Mouse (Mus musculus) neural tube, embryonic 11.5 days (tissue): ENCODE data around the gene Myd88. TPM values are rescaled to one million over a fixed set of nuclear protein-coding genes. Genes with fewer than 3 reads are reported as not detected.

Source experiments
- ATAC-seq: fragments of 200-750 bp; cut with Nextera tagmentation; 2 replicates; pipeline ENCODE4 v1.8.0; 2017; ENCODE audit warnings: moderate number of reproducible peaks, mild to moderate bottlenecking, moderate TSS enrichment, moderate library complexity; ENCODE audit not compliant: insufficient read depth, low FRiP score, low TSS enrichment
- DNase-seq: peaks from one replicate; pipeline ENCODE4 v3.0.0-alpha.2; 2015; ENCODE audit warnings: low spot score
- H3K27ac ChIP-seq: fragments of 300-500 bp; sonication (generic); 2 replicates; pipeline ENCODE4 v1.5.1; 2014; ENCODE audit warnings: low read depth, mild to moderate bottlenecking, low read length
- H3K27me3 ChIP-seq: fragments of 300-500 bp; sonication (generic); 2 replicates; pipeline ENCODE4 v1.6.1; 2014; ENCODE audit warnings: mild to moderate bottlenecking, low read length, mixed read lengths; ENCODE audit not compliant: control insufficient read depth, insufficient read depth
- H3K36me3 ChIP-seq: fragments of 300-500 bp; sonication (generic); 2 replicates; pipeline ENCODE4 v1.6.1; 2014; ENCODE audit warnings: mild to moderate bottlenecking, low read length, moderate library complexity, mixed read lengths; ENCODE audit not compliant: control insufficient read depth, insufficient read depth
- H3K4me1 ChIP-seq: fragments of 300-500 bp; sonication (generic); 2 replicates; pipeline ENCODE4 v1.6.1; 2014; ENCODE audit warnings: low read length, mixed read lengths; ENCODE audit not compliant: control insufficient read depth, insufficient read depth
- H3K4me2 ChIP-seq: fragments of 300-500 bp; sonication (generic); 2 replicates; pipeline ENCODE4 v1.6.1; 2014; ENCODE audit warnings: low read depth, mild to moderate bottlenecking, moderate library complexity
- H3K4me3 ChIP-seq: fragments of 300-500 bp; sonication (generic); 2 replicates; pipeline ENCODE4 v1.5.1; 2014; ENCODE audit warnings: low read depth, low read length
- H3K9ac ChIP-seq: fragments of 300-500 bp; sonication (generic); 2 replicates; pipeline ENCODE4 v1.6.1; 2014; ENCODE audit warnings: mild to moderate bottlenecking, low read length
- H3K9me3 ChIP-seq: fragments of 300-500 bp; sonication (generic); 2 replicates; pipeline ENCODE4 v1.6.1; 2016; ENCODE audit warnings: low read length; ENCODE audit not compliant: control insufficient read depth
- WGBS: fragments of 180-500 bp; shearing (Covaris S2); extraction: QIAGEN DNeasy Blood & Tissue Kit; methylation state at CpG from one replicate; pipeline ENCODE4 v1.1.7; 2014; 5-methylcytosine and 5-hydroxymethylcytosine counted together
- polyA plus RNA-seq: library from polyadenylated mRNA; unstranded; fragments of >200 nt; fragmentation: Nextera tagmentation; extraction: Ambion mirVana; gene quantifications from 2 replicates; pipeline ENCODE4 v1.2.1, GENCODE M21; 2014

Myd88 gene
- polyA plus RNA-seq, 1 experiment from 2014 or later, result 7.9 TPM

- no peak overlapping the region for H3K4me3 ChIP-seq
- H3K4me2 ChIP-seq, result no peak overlapping the region
- no peaks in the 10 kb centered on the region for H3K27me3 ChIP-seq
- DNase-seq, result no peak
- ATAC-seq, result no peak
- WGBS, result 83% methylated on average over 3 of the region's 3 CpGs
- no peaks in the 10 kb centered on the region for H3K36me3 ChIP-seq
- no peak overlapping the region for H3K9ac ChIP-seq
- no peaks in the 10 kb centered on the region for H3K9me3 ChIP-seq
- no peaks in the 10 kb centered on the region for H3K4me1 ChIP-seq
- no peak overlapping the region for H3K27ac ChIP-seq
Measured at GRCm38 (mm10) chr9:119298563-119298962, 42.6 kb downstream of the Myd88 start.

GRCm38 (mm10) chr9:119297696-119298095 lies 43.5 kb downstream of the Myd88 start:
- H3K36me3 ChIP-seq, result no peaks in the 10 kb centered on the region
- H3K4me2 ChIP-seq, result no peak overlapping the region
- H3K4me1 ChIP-seq, result no peaks in the 10 kb centered on the region
- WGBS, result 88% methylated on average over 6 of the region's 6 CpGs
- H3K9me3 ChIP-seq, result no peaks in the 10 kb centered on the region
- no peaks in the 10 kb centered on the region for H3K27me3 ChIP-seq
- no peak overlapping the region for H3K4me3 ChIP-seq
- H3K27ac ChIP-seq, result no peak overlapping the region
- no peak for ATAC-seq
- H3K9ac ChIP-seq, result no peak overlapping the region
- DNase-seq, result no peak

DNA sequence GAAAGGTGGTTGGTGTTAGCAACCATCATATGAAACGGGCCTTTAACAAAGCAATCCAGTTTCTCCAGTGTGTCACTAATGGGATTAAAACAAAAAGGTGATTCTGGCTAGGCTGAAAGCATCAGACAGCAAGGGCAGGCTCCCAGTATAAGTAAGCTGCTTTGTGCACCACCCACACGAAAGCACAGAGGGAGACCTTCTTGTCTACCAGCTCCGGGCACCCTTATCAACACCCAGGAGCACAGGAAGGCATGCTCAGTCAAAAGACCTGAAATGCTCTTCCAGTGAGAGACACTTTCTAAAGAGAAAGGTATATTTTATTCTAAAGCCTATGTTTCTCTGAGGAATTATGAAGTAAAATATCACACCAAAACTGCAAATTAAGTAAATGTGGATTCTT lies 50.4 kb downstream of the Myd88 start:
- Histone ChIP-seq H3K36me3 (no peaks in the 10 kb centered on the region), H3K27me3 (no peaks in the 10 kb centered on the region), H3K9ac (no peak overlapping the region), H3K4me2 (no peak overlapping the region), H3K4me1 (no peaks in the 10 kb centered on the region), H3K27ac (no peak overlapping the region), H3K9me3 (no peaks in the 10 kb centered on the region), H3K4me3 (no peak overlapping the region)
- no peak for DNase-seq
- ATAC-seq, result no peak
- 96% methylated on average over 3 of the region's 3 CpGs for WGBS

Other genes starting within 250 kb of the Myd88 start
- gene Plcd1, start 247.9 kb downstream of the Myd88 start, polyA plus RNA-seq, result 26.3 and 30.5 TPM in 2 replicates
- gene Dlec1, start 238.9 kb downstream of the Myd88 start, polyA plus RNA-seq, result 0.92 and 0.97 TPM in 2 replicates
- 1.2 and 1.4 TPM in 2 replicates for gene Acaa1b, start 184.3 kb downstream of the Myd88 start, polyA plus RNA-seq
- gene Gm47289, start 182.2 kb downstream of the Myd88 start, polyA plus RNA-seq, result not detected in 2 replicates
- gene Slc22a13, start 132.3 kb downstream of the Myd88 start, polyA plus RNA-seq, result not detected in 2 replicates
- gene Oxsr1, start 19.0 kb downstream of the Myd88 start, polyA plus RNA-seq, result 15.8 and 17.1 TPM in 2 replicates
- gene Acaa1a, start 1.7 kb downstream of the Myd88 start, polyA plus RNA-seq, result 69.4 and 75.1 TPM in 2 replicates
- 5.6 and 6.7 TPM in 2 replicates for gene Xylb, start 16.0 kb upstream of the Myd88 start, polyA plus RNA-seq
- gene Slc22a14, start 24.1 kb upstream of the Myd88 start, polyA plus RNA-seq, result not detected in 2 replicates
- 87.2 and 99.6 TPM in 2 replicates for gene Acvr2b, start 60.7 kb upstream of the Myd88 start, polyA plus RNA-seq
- gene Exog, start 103.5 kb upstream of the Myd88 start, polyA plus RNA-seq, result 47.0 and 49.2 TPM in 2 replicates
- gene Scn5a, start 237.6 kb upstream of the Myd88 start, polyA plus RNA-seq, result 0.62 and 1.0 TPM in 2 replicates